Mouse (Mus musculus) midbrain, embryonic 14.5 days (tissue): Measurements from ENCODE around the gene Ctps. TPM values are rescaled to one million over a fixed set of nuclear protein-coding genes. Genes with fewer than 3 reads are reported as not detected.
"Not testable (repeated sequence)": the region's sequence is repeated elsewhere in the genome, so short reads cannot be mapped to it uniquely, and the experiment has no call there.

Experiments used
- ATAC-seq: fragments of 200-750 bp; cut with Nextera tagmentation; 2 replicates; pipeline ENCODE4 v1.8.0; 2017; ENCODE audit warnings: moderate number of reproducible peaks, moderate library complexity; ENCODE audit not compliant: low FRiP score, low TSS enrichment
- DNase-seq: peaks from one replicate; pipeline ENCODE4 v3.0.0-alpha.2; 2015
- H3K27ac ChIP-seq: fragments of 300-500 bp; sonication (generic); replicated peaks from 2 replicates; pipeline ENCODE4 v1.5.1; 2014; ENCODE audit warnings: mild to moderate bottlenecking, low read depth, low read length, moderate library complexity
- H3K27me3 ChIP-seq: fragments of 300-500 bp; sonication (generic); 2 replicates; pipeline ENCODE4 v1.6.1; 2014; ENCODE audit warnings: low read length, control low read depth, mixed read lengths; ENCODE audit not compliant: control insufficient read depth, insufficient read depth
- H3K36me3 ChIP-seq: fragments of 300-500 bp; sonication (generic); 2 replicates; pipeline ENCODE4 v1.6.1; 2014; ENCODE audit warnings: low read length, control low read depth; ENCODE audit not compliant: control insufficient read depth, insufficient read depth
- H3K4me1 ChIP-seq: fragments of 300-500 bp; sonication (generic); 2 replicates; pipeline ENCODE4 v1.6.1; 2014; ENCODE audit warnings: mild to moderate bottlenecking, antibody characterized with exemption, low read length, control low read depth; ENCODE audit not compliant: control insufficient read depth, insufficient read depth
- H3K4me2 ChIP-seq: fragments of 300-500 bp; sonication (generic); 2 replicates; pipeline ENCODE4 v1.6.1; 2014; ENCODE audit warnings: mild to moderate bottlenecking, low read length, moderate library complexity
- H3K4me3 ChIP-seq: fragments of 300-500 bp; sonication (generic); replicated peaks from 2 replicates; pipeline ENCODE4 v1.5.1; 2014; ENCODE audit warnings: low read depth, low read length
- H3K9ac ChIP-seq: fragments of 300-500 bp; sonication (generic); replicated peaks from 2 replicates; pipeline ENCODE4 v1.6.1; 2014; ENCODE audit warnings: mild to moderate bottlenecking, low read length, moderate library complexity
- H3K9me3 ChIP-seq: fragments of 300-500 bp; sonication (generic); 2 replicates; pipeline ENCODE4 v1.6.1; 2016; ENCODE audit warnings: low read length, control low read depth, mixed read lengths; ENCODE audit not compliant: control insufficient read depth
- WGBS: fragments of 180-500 bp; shearing (Covaris S2); extraction: QIAGEN DNeasy Blood & Tissue Kit; methylation state at CpG from one replicate; pipeline ENCODE4 v1.1.7; 2014; 5-methylcytosine and 5-hydroxymethylcytosine counted together
- polyA plus RNA-seq: library from polyadenylated mRNA; unstranded; fragments of >200 nt; fragmentation: Nextera tagmentation; extraction: Ambion mirVana; gene quantifications from 2 replicates; pipeline ENCODE4 v1.2.1, GENCODE M21; 2014

Ctps gene
- polyA plus RNA-seq, 1 experiment from 2014 or later, result 95.2 TPM

- Histone ChIP-seq H3K4me2 (no peak overlapping the region), H3K4me3 (no peak overlapping the region), H3K4me1 (0 out of 2 replicates have a peak, but pooled peaks cover 2% of the 10 kb centered on the region), H3K27me3 (no peaks in the 10 kb centered on the region), H3K9me3 (no peaks in the 10 kb centered on the region), H3K36me3 (no peaks in the 10 kb centered on the region), H3K9ac (no peak overlapping the region), H3K27ac (no peak overlapping the region)
- no peak for ATAC-seq
- DNase-seq, result no peak
- WGBS, result 82% methylated on average over 3 of the region's 3 CpGs
These were observed 32.6 kb upstream of the Ctps start for GRCm38 (mm10) chr4:120602669-120603068.

GRCm38 (mm10) chr4:120601774-120602173, 31.7 kb upstream of the Ctps start:
- Histone ChIP-seq H3K4me2 (no peak overlapping the region), H3K27ac (no peak overlapping the region), H3K36me3 (no peaks in the 10 kb centered on the region), H3K4me3 (no peak overlapping the region), H3K9me3 (no peaks in the 10 kb centered on the region), H3K27me3 (no peaks in the 10 kb centered on the region), H3K4me1 (0 out of 2 replicates have a peak, but pooled peaks cover 2% of the 10 kb centered on the region), H3K9ac (no peak overlapping the region)
- peak; percentile 21 for DNase-seq
- 78% methylated on average over 1 of the region's 1 CpGs for WGBS
- ATAC-seq, result no peak

GRCm38 (mm10) chr4:120598922-120599321, 28.8 kb upstream of the Ctps start:
- Histone ChIP-seq H3K4me3 (no peak overlapping the region), H3K36me3 (no peaks in the 10 kb centered on the region), H3K4me1 (0 out of 2 replicates have a peak, but pooled peaks cover 2% of the 10 kb centered on the region), H3K27me3 (no peaks in the 10 kb centered on the region), H3K9me3 (no peaks in the 10 kb centered on the region), H3K4me2 (no peak overlapping the region), H3K27ac (no peak overlapping the region), H3K9ac (no peak overlapping the region)
- DNase-seq (peak; percentile 62), ATAC-seq (no peak; the same call in 1 of the 2 replicates)
- WGBS, result 9% methylated on average over 2 of the region's 2 CpGs

- not testable (repeated sequence) for H3K27ac ChIP-seq, H3K4me1 ChIP-seq, H3K9ac ChIP-seq, H3K4me3 ChIP-seq, H3K36me3 ChIP-seq, H3K9me3 ChIP-seq, H3K4me2 ChIP-seq, ATAC-seq, H3K27me3 ChIP-seq, DNase-seq
- 90% methylated on average over 1 of the region's 1 CpGs for WGBS
These were observed 26.1 kb upstream of the Ctps start for GRCm38 (mm10) chr4:120596210-120596609.

- no peak overlapping the region for H3K4me2 ChIP-seq
- no peak overlapping the region for H3K9ac ChIP-seq
- ATAC-seq (no peak), DNase-seq (no peak)
- no peak overlapping the region for H3K27ac ChIP-seq
- H3K36me3 ChIP-seq, result no peaks in the 10 kb centered on the region
- no peaks in the 10 kb centered on the region for H3K9me3 ChIP-seq
- H3K4me3 ChIP-seq, result no peak overlapping the region
- WGBS, result 83% methylated on average over 4 of the region's 4 CpGs
- no peaks in the 10 kb centered on the region for H3K4me1 ChIP-seq
- peaks cover 5% of the 10 kb centered on the region; the same call in 1 of the 2 replicates for H3K27me3 ChIP-seq
These were observed 20.9 kb upstream of the Ctps start for GRCm38 (mm10) chr4:120590973-120591372.

GRCm38 (mm10) chr4:120589815-120590422, 19.8 kb upstream of the Ctps start:
- H3K36me3 ChIP-seq, result no peaks in the 10 kb centered on the region
- no peak overlapping the region for H3K4me2 ChIP-seq
- no peak overlapping the region for H3K27ac ChIP-seq
- no peaks in the 10 kb centered on the region for H3K4me1 ChIP-seq
- WGBS, result 27% methylated on average over 5 of the region's 5 CpGs
- ATAC-seq (peak; percentile 78; the same call in 1 of the 2 replicates), DNase-seq (peak; percentile 91)
- H3K9ac ChIP-seq, result no peak overlapping the region; the same call in 1 of the 2 replicates
- no peaks in the 10 kb centered on the region for H3K9me3 ChIP-seq
- no peak overlapping the region for H3K4me3 ChIP-seq
- H3K27me3 ChIP-seq, result peaks cover 5% of the 10 kb centered on the region; the same call in 1 of the 2 replicates

GRCm38 (mm10) chr4:120589070-120589469, 19.0 kb upstream of the Ctps start:
- Histone ChIP-seq H3K4me2 (no peak overlapping the region), H3K27ac (no peak overlapping the region), H3K4me3 (no peak overlapping the region), H3K36me3 (no peaks in the 10 kb centered on the region), H3K27me3 (peaks cover 5% of the 10 kb centered on the region; the same call in 1 of the 2 replicates), H3K9ac (no peak overlapping the region; the same call in 1 of the 2 replicates), H3K4me1 (no peaks in the 10 kb centered on the region), H3K9me3 (no peaks in the 10 kb centered on the region)
- DNase-seq (no peak), ATAC-seq (no peak)
- WGBS, result 14% methylated on average over 3 of the region's 3 CpGs

- 23% methylated on average over 4 of the region's 4 CpGs for WGBS
- peaks cover 5% of the 10 kb centered on the region; the same call in 1 of the 2 replicates for H3K27me3 ChIP-seq
- H3K4me3 ChIP-seq, result no peak within 1 kb of the TSS
- H3K36me3 ChIP-seq, result no peaks in the 10 kb centered on the region
- no peaks in the 10 kb centered on the region for H3K9me3 ChIP-seq
- no peak within 1 kb of the TSS; the same call in 1 of the 2 replicates for H3K9ac ChIP-seq
- H3K4me2 ChIP-seq, result no peak within 1 kb of the TSS
- no peak for DNase-seq
- H3K27ac ChIP-seq, result no peak within 1 kb of the TSS
- no peaks in the 10 kb centered on the region for H3K4me1 ChIP-seq
- no peak for ATAC-seq
These were observed 18.4 kb upstream of the Ctps start, which contains the start of gene Gm8439 for GRCm38 (mm10) chr4:120588445-120588844. Gene Gm8439 (plus strand): TSS chr4:120588745.

GRCm38 (mm10) chr4:120586986-120587385, 16.9 kb upstream of the Ctps start:
- 47% methylated on average over 1 of the region's 1 CpGs for WGBS

More at GRCm38 (mm10) chr4:120586986-120587385, 16.9 kb upstream of the Ctps start:
- H3K9me3 ChIP-seq, result no peaks in the 10 kb centered on the region
- no peaks in the 10 kb centered on the region for H3K4me1 ChIP-seq
- no peaks in the 10 kb centered on the region for H3K36me3 ChIP-seq
- no peak overlapping the region for H3K27ac ChIP-seq
- peaks cover 5% of the 10 kb centered on the region; the same call in 1 of the 2 replicates for H3K27me3 ChIP-seq
- no peak overlapping the region for H3K9ac ChIP-seq
- DNase-seq (no peak), ATAC-seq (no peak)
- H3K4me2 ChIP-seq, result no peak overlapping the region
- H3K4me3 ChIP-seq, result no peak overlapping the region
